Mouse (Mus musculus) layer of hippocampus, adult 9-10 months (tissue): ENCODE data around the gene Neo1.

Experiments used
- DNase-seq: peaks from one replicate; pipeline ENCODE4 v3.0.0; 2022; ENCODE audit warnings: low spot score

Gene Neo1

GRCm38 (mm10) chr9:58859080-58859635, 177.1 kb downstream of the Neo1 start:
- no peak for DNase-seq

- no peak for DNase-seq
Measured at GRCm38 (mm10) chr9:58854931-58855330, 181.3 kb downstream of the Neo1 start.

DNA sequence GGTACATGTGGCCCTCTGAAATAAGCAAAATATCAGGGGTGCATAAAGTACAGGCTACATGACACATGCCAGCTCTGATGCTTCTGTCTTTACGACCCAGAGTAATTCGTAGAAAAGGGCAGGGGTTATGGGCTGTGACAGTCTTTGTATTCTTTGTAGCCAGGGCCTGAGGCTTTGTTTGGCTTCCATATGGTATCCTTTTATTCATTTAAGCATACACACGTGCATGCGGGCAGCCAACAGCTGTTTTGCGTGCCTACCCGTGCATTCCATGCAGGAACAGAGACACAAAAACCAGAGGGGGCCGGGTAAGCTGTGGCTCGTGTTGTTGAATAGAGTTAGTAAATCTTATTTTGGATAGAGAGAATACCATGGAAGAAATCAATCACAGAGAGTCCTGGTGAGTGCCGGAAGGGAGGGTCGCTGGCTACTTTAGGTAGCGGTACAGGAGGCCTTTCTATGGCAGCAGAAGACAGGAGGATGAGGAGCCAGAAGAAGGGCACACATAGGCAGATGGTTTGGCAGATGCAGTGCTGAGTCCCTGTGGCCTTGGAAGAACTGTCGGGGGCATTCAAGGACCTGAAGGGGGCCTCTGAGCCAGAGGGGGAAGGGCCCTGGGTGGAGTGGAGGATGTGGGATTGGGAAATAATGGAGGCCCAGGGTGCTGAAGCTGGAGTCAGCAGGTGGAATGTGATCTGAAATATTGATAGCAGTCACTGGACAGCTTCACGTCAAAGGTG, 186.5 kb downstream of the Neo1 start:
- no peak for DNase-seq

DNA sequence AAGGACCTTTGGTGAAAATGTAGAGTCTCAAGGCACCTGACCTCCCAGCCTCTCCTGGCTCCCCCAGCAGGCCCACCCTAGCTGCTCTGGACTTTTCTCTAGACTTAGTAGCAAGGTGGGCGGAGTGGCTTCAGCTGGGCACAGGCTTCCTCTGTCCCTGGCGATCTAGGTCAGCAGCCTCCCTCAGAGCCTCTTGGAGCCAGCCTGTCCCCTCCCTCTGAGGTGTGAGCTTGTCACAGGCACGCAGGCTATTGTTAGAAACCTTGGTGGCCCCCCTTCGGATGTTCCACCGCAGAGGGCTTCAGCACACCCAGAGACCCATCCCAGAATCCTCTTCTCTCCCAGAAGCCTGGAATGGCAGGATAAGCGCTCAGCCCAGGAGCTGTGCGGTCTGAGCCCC, 188.6 kb downstream of the Neo1 start:
- no peak for DNase-seq

GRCm38 (mm10) chr9:58847008-58847407, 189.2 kb downstream of the Neo1 start:
- DNase-seq = no peak

DNA sequence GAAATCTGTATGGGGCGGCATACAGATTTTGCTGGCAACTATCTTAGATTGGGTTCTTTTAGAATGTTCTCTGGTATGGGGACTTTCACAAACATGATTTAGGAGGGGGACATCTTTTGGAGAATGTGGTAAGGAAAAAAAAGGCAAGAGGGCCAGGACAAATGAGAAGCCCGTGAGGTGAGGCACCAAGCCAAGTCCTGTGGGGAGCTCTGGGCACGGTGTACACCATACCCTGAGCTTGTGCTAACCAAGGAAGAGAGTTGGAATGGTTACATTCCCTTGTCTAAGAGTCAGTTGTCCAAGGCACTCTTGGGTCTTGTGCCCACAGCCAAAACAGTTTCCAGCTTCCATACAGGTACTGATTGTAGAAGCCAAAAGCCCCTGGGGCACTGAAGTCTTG, 191.6 kb downstream of the Neo1 start:
- no peak for DNase-seq

GRCm38 (mm10) chr9:58841655-58842054, 194.6 kb downstream of the Neo1 start:
- no peak for DNase-seq

- DNase-seq = no peak
Measured at GRCm38 (mm10) chr9:58838504-58838903, 197.7 kb downstream of the Neo1 start.

DNA sequence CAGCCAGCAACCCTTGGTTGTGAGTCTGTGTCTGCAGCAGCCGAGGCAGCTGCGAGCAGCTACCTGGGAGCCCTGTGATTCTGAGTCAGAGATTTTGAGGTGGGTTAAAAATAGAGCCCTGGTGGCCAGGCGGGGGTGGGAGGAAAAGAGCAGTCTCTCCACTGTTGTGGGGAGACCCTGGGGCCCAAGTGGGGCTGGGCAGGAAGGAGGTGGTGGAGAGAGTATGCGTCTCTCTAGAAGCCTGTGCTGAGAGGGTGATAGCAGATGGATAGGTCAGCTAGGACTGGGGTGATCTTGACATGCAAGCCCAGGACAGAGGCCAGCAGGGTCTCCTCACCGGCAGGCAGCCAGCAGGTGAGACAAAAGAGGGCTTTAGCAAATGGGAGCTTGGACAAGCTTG, 199.1 kb downstream of the Neo1 start:
- DNase-seq = no peak

- DNase-seq = no peak
Measured at GRCm38 (mm10) chr9:58832939-58833338, 203.3 kb downstream of the Neo1 start.

- no peak for DNase-seq
Measured at GRCm38 (mm10) chr9:58829627-58830026, 206.6 kb downstream of the Neo1 start.
